Mouse (Mus musculus): ENCODE data around the gene Slc5a11.
A peak's percentile ranks its signal among the peaks of the same experiment; 100 is the strongest.

Gene Slc5a11

DNA sequence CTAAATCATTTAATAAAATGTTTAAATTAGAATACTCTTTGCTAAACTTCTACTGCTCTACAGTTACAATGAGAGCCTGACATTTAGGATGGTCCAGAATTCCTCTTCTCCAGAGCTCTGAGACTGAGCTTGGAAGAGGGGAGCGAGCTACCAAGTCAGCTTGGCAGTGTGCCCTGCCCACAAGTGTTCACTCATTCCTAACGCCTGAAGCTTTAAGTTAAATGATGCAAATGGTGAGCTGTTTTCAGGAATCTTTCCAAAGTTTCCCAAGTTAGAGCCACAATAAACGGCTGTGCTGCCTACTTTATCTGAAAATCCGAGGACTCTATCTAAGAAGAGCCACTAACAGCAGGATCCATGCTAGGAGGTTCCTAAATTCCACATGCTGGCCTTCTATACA lies 69.2 kb downstream of the Slc5a11 start:
- no peak for DNase-seq (ENCODE audit: low read depth)

- DNase-seq (ENCODE audit: low read depth) = no peak
Measured at GRCm38 (mm10) chr7:123285896-123286295, 71.3 kb downstream of the Slc5a11 start.

- DNase-seq (ENCODE audit: low read depth) = no peak
Measured at GRCm38 (mm10) chr7:123287903-123288302, 73.3 kb downstream of the Slc5a11 start.

DNA sequence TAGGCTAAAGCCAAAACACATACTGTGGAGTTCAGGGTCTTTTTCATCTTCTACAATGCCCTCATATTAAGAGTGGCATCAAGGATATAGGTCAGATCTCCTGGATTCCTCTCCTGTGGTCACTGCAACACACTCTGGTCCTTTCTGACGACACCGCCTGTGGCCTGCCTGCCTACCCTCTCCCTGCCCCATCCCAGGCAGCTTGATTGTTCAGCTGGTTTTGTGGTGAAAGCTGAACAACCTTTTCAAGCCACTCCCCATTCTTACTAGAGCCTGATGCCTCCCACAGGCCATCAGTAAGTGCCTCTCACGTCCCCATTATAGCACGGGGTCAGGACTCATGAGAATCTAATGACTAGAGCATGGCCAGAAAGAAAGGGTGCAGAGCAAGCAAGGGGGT lies 74.6 kb downstream of the Slc5a11 start:
- no peak for DNase-seq (ENCODE audit: low read depth)

DNA sequence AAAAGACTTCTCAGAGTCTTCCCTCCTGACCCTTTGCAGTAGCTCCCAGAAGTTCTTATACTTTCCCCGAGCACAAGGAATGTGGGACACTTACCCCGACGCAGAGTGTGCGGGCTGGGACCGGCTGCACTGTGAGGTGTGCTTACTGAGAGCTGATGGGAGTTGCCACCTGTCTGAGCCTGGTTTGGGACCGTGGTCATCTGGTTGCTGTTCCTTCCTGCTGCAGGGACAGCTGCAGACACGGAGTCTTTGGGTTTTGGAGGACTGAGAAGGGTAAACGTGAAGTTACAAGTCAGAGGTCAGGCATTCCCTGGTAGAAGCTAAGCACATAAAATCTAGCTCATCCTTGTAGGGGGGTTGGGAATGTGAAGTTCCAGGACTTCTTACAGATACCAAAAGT lies 77.4 kb downstream of the Slc5a11 start:
- no peak for DNase-seq (ENCODE audit: low read depth)

DNA sequence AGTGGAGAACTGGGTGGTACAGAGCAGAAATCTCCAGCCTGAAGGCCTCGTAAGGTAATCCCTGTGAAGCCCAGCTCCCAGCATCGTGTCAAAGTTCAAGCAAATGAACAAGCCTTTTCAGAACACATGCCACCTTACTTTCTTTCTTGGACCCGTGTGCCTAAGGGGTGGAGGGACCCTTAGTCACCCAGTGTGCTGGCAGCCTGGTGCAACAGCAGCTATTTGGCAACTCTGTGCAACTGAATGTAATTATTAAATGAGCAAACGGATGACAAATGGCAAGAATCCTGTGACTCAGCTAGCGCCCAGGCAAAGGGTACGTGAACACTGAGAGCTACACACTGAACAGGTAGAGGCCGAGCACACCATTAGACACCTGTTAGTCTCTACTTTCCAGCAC lies 79.3 kb downstream of the Slc5a11 start:
- peak; percentile 57 for DNase-seq (ENCODE audit: low read depth)

- DNase-seq (ENCODE audit: low read depth) = no peak
Measured at GRCm38 (mm10) chr7:123295423-123295822, 80.8 kb downstream of the Slc5a11 start.

GRCm38 (mm10) chr7:123296097-123296496 lies 81.5 kb downstream of the Slc5a11 start:
- no peak for DNase-seq (ENCODE audit: low read depth)

DNA sequence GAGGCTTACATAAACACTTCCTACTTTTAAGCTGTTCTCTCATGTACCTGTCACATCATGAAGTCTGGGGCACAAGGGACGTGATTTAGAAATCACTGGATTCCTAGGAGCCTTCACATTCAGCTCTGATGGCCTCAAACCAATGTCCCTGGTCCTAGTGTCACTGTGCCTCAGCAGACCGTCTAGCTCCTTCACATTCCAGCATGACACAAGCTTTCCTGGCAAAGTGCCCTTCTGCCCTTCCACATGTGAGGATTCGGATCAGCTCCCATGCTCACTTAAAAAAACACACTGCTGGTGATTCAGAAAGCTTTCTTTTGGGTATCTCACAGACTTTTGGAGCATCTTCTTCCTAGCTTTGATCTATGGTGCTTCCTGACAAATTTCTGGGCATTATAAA lies 83.6 kb downstream of the Slc5a11 start:
- DNase-seq (ENCODE audit: low read depth) = no peak

DNA sequence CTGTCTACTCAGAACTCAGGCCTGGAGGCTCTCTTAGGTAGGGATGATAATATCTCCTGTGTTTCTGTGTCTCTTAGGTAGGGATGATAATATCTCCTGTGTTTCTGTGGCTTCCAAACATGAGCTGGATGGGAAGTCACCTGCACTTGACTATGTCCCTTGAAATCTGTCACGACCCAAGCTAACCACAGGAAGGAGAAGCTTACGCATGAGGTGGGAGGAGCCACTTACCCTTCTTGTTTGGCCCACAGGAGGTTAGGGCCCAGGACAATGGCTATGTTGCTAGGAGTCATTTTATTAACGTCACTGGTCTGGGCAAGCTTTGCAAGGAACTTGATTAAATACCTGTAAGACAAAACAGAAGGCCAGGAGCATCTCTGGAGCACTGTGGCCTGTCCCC lies 85.7 kb downstream of the Slc5a11 start:
- peak; percentile 52 for DNase-seq (ENCODE audit: low read depth)

DNA sequence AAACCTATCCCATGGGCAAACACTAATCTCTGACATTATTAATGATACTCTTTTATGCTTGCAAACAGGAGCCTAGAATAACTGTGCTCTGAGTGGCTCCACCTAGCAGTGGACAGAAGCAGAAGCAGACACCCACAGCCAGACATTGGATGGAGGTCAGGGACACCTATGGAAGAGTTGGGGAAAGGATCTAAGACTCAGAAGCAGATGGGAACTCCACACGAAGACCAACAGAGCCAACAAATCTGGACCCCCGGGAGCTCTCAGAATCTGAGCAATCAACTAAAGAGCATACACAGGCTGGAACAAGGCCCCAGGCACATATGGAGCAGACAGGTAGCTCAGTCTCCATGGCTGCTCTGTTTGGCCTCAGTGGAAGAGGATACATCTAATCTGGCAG lies 90.8 kb downstream of the Slc5a11 start:
- no peak for DNase-seq (ENCODE audit: low read depth)

GRCm38 (mm10) chr7:123307236-123307635 lies 92.7 kb downstream of the Slc5a11 start:
- DNase-seq (ENCODE audit: low read depth) = no peak

- DNase-seq (ENCODE audit: low read depth) = no peak
Measured at GRCm38 (mm10) chr7:123307887-123308558, 93.4 kb downstream of the Slc5a11 start.

DNA sequence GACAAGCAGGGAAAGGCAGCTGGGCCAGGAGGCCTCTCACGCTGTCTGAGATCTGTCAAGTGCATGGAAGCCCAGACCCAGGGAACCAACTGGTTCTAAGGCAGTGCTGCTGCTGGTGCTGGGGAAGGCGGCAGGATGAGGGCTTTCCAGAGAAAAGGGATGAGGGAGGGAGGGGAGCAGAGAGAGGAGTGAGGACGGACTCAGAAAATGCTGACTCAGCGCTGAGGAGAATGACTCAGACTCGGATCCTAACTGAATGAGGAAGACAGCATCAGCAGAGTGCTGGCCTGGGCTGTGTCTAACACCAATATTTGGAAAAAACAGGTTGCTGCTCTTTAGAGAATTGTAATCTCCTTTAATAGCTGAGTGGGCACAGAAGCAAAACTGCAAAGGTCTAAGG lies 97.3 kb downstream of the Slc5a11 start:
- DNase-seq (ENCODE audit: low read depth) = no peak

DNA sequence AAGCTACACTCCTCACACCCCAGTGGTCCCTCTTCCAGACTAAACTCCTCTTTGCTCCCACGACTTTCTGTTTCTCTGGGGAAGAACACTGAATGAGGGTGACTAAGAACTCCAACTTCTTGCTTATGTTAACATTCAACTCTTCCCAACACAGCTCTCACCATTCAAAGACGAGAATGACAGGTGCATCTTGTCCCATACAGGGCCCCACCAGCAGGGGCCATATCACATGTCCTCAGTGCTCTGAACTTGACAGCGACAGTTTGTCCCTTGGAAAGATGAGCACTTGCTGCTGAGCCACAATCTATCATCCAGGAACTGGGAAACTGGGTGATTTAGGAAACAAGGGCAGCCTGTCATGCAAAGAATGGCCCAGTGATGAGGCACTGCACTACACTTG lies 98.2 kb downstream of the Slc5a11 start:
- no peak for DNase-seq (ENCODE audit: low read depth)

- DNase-seq (ENCODE audit: low read depth) = peak; percentile 91
Measured at GRCm38 (mm10) chr7:123322452-123323121, 108.0 kb downstream of the Slc5a11 start.

All from 416B (cell line).